Mouse (Mus musculus) heart, adult 2 months (tissue): ENCODE data around the gene Nle1. TPM values are rescaled to one million over a fixed set of nuclear protein-coding genes. Genes with fewer than 3 reads are reported as not detected.
A peak's percentile ranks its signal among the peaks of the same experiment; 100 is the strongest.

Experiments used
- DNase-seq, 2 experiments: peaks; one replicate each; pipeline ENCODE4 v3.0.0; 2021
- H3K27ac ChIP-seq: fragments of 200-600 bp; 2 replicates; pipeline ENCODE4 v1.8.1; 2022
- H3K27me3 ChIP-seq: fragments of 200-500 bp; 2 replicates; pipeline ENCODE4 v1.6.1; 2012; ENCODE audit warnings: mild to moderate bottlenecking, low read length, inconsistent platforms, mixed read lengths; ENCODE audit not compliant: control insufficient read depth, insufficient read depth
- H3K36me3 ChIP-seq: fragments of 200-500 bp; 2 replicates; pipeline ENCODE4 v1.6.1; 2012; ENCODE audit warnings: low read length, inconsistent platforms; ENCODE audit not compliant: control insufficient read depth, insufficient read depth
- H3K4me1 ChIP-seq: fragments of 200-500 bp; 2 replicates; pipeline ENCODE4 v1.6.1; 2011; ENCODE audit warnings: low read length; ENCODE audit not compliant: control insufficient read depth, insufficient read depth
- H3K4me3 ChIP-seq: fragments of 200-600 bp; 2 replicates; pipeline ENCODE4 v1.8.1; 2022
- H3K79me2 ChIP-seq: fragments of 200-500 bp; replicated peaks from 2 replicates; pipeline ENCODE4 v1.6.1; 2012; ENCODE audit warnings: mild to moderate bottlenecking, inconsistent platforms, low read length, moderate library complexity, mixed read lengths; ENCODE audit not compliant: control insufficient read depth, insufficient read depth
- H3K9ac ChIP-seq: fragments of 200-500 bp; 2 replicates; pipeline ENCODE4 v1.6.1; 2012; ENCODE audit warnings: low read depth, mild to moderate bottlenecking, control low read depth, inconsistent platforms, low read length, mixed read lengths
- CTCF ChIP-seq: fragments of 200-600 bp; IDR thresholded peaks from 2 replicates; pipeline ENCODE4 v1.8.1; 2022; ENCODE audit warnings: antibody characterized with exemption, mild to moderate bottlenecking, moderate library complexity
- EP300 ChIP-seq: fragments of 200-500 bp; IDR thresholded peaks from 2 replicates; pipeline ENCODE4 v1.6.1; 2011; ENCODE audit warnings: low read depth, low read length, control low read depth; ENCODE audit not compliant: insufficient read depth
- POLR2A ChIP-seq: fragments of 200-500 bp; IDR thresholded peaks from 2 replicates; pipeline ENCODE4 v1.6.1; 2011; ENCODE audit warnings: mild to moderate bottlenecking, low read depth, low read length, control low read depth; ENCODE audit not compliant: insufficient read depth
- WGBS: fragments of 180-500 bp; shearing (Covaris S2); methylation state at CpG from one replicate; pipeline ENCODE4 v1.1.7; 2018; 5-methylcytosine and 5-hydroxymethylcytosine counted together
- intact Hi-C: fragments of 180-260 bp; cut with DNase I; formaldehyde crosslinking; loops from one replicate; pipeline ENCODE4 v1.15.1; 2025
- polyA plus RNA-seq: library from polyadenylated mRNA; depleted of rRNA; stranded (reverse); fragments of >200 nt; gene quantifications from 2 replicates; pipeline ENCODE4 v1.2.3, GENCODE M21; 2012
- total RNA-seq, 2 experiments: library from RNA; stranded (reverse); gene quantifications; 2 replicates each; pipeline ENCODE4 v1.2.3; 2021

The Nle1 gene
- total and polyA plus RNA-seq, 3 experiments = 8.4 to 17.7 (median 11.4) TPM

DNA sequence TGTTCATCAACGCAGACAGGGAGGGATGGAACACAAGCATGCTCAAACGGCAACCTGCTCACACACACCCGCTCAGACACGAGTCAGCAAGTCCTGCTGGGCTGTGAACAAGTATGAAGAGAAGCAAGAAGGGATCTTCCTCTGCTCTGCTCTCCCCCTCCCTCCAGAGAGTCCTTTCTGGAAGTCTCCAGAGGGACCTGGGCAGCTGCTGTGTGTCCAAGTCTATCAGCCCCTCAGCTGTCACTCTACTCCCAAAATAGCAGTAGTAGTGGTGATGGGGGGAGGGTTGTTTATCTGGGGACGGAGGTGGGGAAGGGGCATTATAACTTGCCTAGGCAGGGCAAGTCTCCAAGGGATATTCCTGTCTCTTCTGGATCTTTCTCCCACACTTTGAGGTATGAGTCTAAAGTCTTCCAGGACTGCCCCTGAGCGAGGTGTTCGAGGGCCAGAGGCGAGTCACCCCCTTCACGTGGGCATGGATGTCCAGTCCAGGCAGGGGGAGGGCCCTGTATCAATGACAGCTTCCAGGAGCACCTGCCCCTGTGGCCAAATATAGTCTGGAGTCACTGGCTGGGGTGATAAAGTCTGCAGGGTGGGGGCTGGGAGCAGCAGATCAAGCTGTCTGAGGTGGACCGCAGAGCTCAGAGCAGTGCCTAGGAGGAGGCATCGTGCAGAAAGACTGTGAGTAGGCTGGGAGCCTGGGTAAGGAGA lies 2.6 kb upstream of the Nle1 start:
- Histone ChIP-seq H3K36me3 (no peaks in the 10 kb centered on the region), H3K79me2 (peaks cover 2% of the 10 kb centered on the region; the same call in 1 of the 2 replicates), H3K27ac (peak overlapping the region; percentile 94), H3K9ac (peak overlapping the region; percentile 78), H3K27me3 (no peaks in the 10 kb centered on the region), H3K4me1 (peaks cover 7% of the 10 kb centered on the region), H3K4me3 (peak overlapping the region; percentile 50)
- peak; percentile 71 to 86 for DNase-seq
- 34% methylated on average over 11 of the region's 11 CpGs for WGBS
- TF ChIP-seq CTCF (no peak), EP300 (peak; percentile 57), POLR2A (peak; percentile 97)
- intact Hi-C loops = loop anchor here (5.0 to 10.0 kb wide), 2 partner anchors 131 to 384 kb away; partner anchors contain the start of gene Ap2b1

DNA sequence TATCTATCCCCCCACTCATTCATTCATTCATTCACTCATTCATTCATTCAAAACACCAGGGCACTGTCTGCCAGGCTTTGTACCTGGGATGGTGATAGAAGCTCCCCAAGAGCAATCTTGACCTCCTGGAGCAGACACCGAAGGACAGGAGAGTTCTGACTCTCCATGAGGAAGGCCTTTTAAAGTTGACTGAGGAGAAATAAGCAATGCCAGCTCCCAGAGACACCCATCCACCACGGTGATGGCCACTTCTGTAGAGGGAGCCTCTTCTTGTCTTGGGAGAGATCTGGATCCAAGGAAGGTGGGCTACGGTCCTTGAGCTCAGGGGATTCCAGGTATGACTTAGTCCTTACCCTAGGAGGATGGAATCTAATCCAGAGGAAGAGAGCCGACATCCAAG lies 2.0 kb upstream of the Nle1 start, which contains the start of gene Unc45b:
Gene Unc45b (plus strand): TSS at position 301 of the 400 bp plus-strand sequence.
- TF ChIP-seq POLR2A (no peak), EP300 (no peak), CTCF (no peak)
- Histone ChIP-seq H3K79me2 (peaks cover 2% of the 10 kb centered on the region; the same call in 1 of the 2 replicates), H3K36me3 (no peaks in the 10 kb centered on the region), H3K4me1 (peaks cover 7% of the 10 kb centered on the region), H3K9ac (peak within 1 kb of the TSS; percentile 78), H3K27me3 (no peaks in the 10 kb centered on the region), H3K27ac (peak within 1 kb of the TSS; percentile 94), H3K4me3 (peak within 1 kb of the TSS; percentile 50)
- no peak for DNase-seq
- WGBS = 62% methylated on average over 4 of the region's 4 CpGs
- intact Hi-C loops = loop anchor here (5.0 to 10.0 kb wide), 2 partner anchors 132 to 385 kb away; partner anchors contain the start of gene Ap2b1

DNA sequence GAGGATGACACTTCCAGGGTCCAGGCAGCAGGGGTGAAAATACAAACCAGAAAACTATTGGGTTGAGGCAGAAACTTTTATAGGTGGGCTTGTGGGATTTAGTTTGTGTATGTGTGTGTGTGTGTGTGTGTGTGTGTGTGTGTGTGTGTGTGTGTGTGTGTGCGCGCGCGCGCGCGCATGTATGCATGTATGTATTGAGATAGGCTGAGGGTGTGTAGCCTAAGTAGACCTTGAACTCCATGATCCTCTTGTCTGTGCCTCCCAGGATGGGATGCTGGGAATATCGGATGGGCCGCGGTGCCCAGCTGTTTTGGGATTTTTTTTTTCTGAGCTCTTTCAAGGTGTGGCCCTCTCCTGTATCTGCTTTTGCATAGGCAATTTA lies 388 bp upstream of the Nle1 start:
- Histone ChIP-seq H3K9ac (no peak overlapping the region), H3K36me3 (no peaks in the 10 kb centered on the region), H3K4me1 (peaks cover 4% of the 10 kb centered on the region), H3K79me2 (peaks cover 2% of the 10 kb centered on the region; the same call in 1 of the 2 replicates), H3K27me3 (no peaks in the 10 kb centered on the region), H3K27ac (peak overlapping the region; percentile 39), H3K4me3 (peak overlapping the region; percentile 87; the same call in 1 of the 2 replicates)
- intact Hi-C loops = loop anchor here (2.0 kb wide), 1 partner anchor 38 kb away; the partner anchor contains the start of gene Rffl
- TF ChIP-seq CTCF = no peak
- no peak for TF ChIP-seq EP300
- TF ChIP-seq POLR2A = no peak
- no peak for DNase-seq
- WGBS = 58% methylated on average over 10 of the region's 10 CpGs

DNA sequence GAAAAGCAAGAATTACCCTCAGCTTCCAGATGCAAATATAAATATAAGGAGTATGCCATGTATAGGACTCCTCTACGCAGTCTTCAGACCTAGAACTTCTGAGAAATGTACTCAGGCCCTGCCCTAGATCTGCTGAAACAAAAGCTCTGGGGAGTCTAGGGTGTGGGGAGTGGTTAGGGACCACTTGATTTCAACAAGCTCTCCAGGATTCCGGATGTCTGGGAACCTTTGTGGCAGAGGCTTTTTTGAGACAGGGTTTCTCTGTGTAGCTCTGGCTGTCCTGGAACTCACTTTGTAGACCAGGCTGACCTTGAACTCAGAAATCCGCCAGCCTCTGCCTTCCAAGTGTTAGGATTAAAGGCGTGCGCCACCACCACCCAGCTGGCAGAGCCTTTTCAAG lies 2.4 kb downstream of the Nle1 start:
- Histone ChIP-seq H3K27ac (no peak overlapping the region), H3K79me2 (peaks cover 2% of the 10 kb centered on the region; the same call in 1 of the 2 replicates), H3K9ac (no peak overlapping the region), H3K4me3 (no peak overlapping the region), H3K4me1 (peaks cover 4% of the 10 kb centered on the region), H3K27me3 (no peaks in the 10 kb centered on the region), H3K36me3 (no peaks in the 10 kb centered on the region)
- 89% methylated on average over 5 of the region's 5 CpGs for WGBS
- TF ChIP-seq CTCF (no peak), POLR2A (no peak), EP300 (no peak)
- intact Hi-C loops = no loop called here
- DNase-seq = no peak

DNA sequence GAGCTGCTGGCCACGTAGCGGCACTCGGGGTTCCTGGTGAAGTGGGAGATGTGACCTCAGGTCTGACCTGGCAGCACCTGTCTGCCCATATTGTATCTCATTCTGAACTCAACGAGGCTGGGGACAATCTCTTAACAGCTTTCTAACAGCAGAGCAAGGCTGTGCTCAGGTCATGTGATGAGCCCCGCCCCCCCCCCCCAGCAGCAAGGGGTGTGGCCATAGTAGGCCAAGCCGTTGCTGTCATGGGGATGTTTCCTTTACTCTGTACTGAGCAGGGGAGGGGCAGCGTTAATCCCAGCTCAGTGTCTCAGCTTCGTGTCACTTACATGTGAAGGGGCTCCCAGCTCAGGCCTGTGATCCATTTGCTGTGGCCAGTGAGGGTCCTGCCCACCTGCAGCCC lies 3.3 kb downstream of the Nle1 start:
- Histone ChIP-seq H3K4me1 (peaks cover 4% of the 10 kb centered on the region), H3K36me3 (no peaks in the 10 kb centered on the region), H3K4me3 (no peak overlapping the region), H3K27ac (no peak overlapping the region), H3K9ac (no peak overlapping the region), H3K79me2 (peaks cover 2% of the 10 kb centered on the region; the same call in 1 of the 2 replicates), H3K27me3 (no peaks in the 10 kb centered on the region)
- DNase-seq = no peak
- 52% methylated on average over 8 of the region's 8 CpGs for WGBS
- intact Hi-C loops = no loop called here
- TF ChIP-seq EP300 (no peak), POLR2A (no peak), CTCF (no peak)

DNA sequence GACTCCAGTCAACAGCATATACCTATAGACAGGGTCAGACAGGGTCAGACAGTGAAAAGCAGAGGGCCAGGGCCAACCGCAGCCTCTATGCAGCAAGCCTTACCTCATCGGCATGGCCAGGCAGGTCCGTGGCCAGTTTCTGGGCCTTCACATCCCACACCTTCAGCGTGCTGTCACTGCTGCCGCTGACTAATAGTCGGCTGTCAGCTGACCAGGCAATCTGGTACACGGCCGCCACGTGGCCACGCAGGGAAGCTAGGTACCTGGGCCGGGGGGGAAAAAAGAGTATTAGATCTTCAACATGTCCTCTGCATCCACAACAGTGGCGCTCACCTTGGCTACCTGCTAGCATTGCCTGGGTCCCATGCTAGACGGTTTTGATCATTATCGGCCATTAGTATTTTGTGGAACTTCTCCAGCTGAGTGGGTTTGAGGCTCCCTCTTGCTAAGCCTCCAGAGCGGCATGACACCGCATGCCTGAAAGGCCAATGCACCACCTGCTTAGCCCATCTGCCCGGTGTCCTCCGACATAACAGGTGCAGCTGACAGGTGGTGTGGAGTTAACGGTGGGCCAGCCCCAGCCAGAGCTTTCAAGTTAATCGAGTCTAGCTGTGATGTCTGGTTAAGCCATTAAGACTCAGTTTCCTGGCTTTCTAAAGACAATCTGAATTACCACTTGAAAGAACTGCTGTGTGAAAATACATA lies 6.5 kb downstream of the Nle1 start:
- no peak for TF ChIP-seq EP300
- no peak for TF ChIP-seq POLR2A
- TF ChIP-seq CTCF = no peak
- 90% methylated on average over 20 of the region's 20 CpGs for WGBS
- Histone ChIP-seq H3K4me3 (no peak overlapping the region), H3K79me2 (no peaks in the 10 kb centered on the region), H3K27me3 (no peaks in the 10 kb centered on the region), H3K4me1 (no peaks in the 10 kb centered on the region), H3K9ac (no peak overlapping the region), H3K27ac (no peak overlapping the region), H3K36me3 (no peaks in the 10 kb centered on the region)
- DNase-seq = no peak
- intact Hi-C loops = no loop called here
